Mouse (Mus musculus): ENCODE measurements around the gene Ccin. TPM values are rescaled to one million over a fixed set of nuclear protein-coding genes. Genes with fewer than 3 reads are reported as not detected.

Gene Ccin
- polyA plus RNA-seq, 1 experiment from 2014 or later, result not detected

DNA sequence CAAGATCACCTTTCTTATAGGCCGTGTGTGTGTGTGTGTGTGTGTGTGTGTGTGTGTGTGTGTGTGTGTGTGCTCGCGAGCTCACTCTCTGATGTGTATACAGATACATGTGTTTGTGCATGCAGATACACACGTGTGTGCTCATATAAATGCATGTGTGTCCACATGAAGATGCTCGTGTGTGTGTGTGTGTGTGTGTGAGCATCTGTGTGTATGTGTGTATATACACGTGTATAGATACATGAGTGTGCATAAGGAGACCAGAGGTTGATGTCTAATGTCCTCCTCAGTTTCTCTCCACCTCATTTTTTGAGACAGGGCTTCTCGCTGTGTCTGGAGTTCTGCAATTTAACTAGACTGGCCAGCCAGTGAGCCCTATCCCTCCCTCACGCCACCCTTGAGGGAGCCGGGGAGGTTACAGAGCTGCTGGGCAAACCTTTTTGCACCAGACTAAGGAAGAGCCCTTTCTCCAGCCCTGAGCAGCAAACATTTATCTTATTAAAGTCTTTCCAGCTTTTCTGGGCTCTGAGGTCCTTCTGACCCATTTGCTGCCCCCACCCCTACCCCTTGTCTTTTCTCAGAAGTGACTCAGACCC is 11.6 kb upstream of the Ccin start:
- H3K9me3 ChIP-seq (ENCODE audit: control insufficient read depth, low read length), result no peaks in the 10 kb centered on the region
- 0 out of 2 replicates have a peak overlapping the region, but pooled peaks have one; percentile 9 for H3K27ac ChIP-seq (replicated peaks; ENCODE audit: low read depth, low read length)
- H3K27me3 ChIP-seq (ENCODE audit: control insufficient read depth, insufficient read depth, low read length), result no peaks in the 10 kb centered on the region
- WGBS, result 63% methylated on average over 9 of the region's 9 CpGs
- DNase-seq (no peak), ATAC-seq (ENCODE audit: low FRiP score, low TSS enrichment) (no peak)
- no peak overlapping the region for H3K4me2 ChIP-seq (ENCODE audit: low read length)
- H3K36me3 ChIP-seq (ENCODE audit: control insufficient read depth, insufficient read depth, low read length), result no peaks in the 10 kb centered on the region
- no peak overlapping the region for H3K4me3 ChIP-seq (replicated peaks; ENCODE audit: low read depth, low read length)
- peaks cover 13% of the 10 kb centered on the region for H3K4me1 ChIP-seq (ENCODE audit: control insufficient read depth, insufficient read depth, low read length)
- no peak overlapping the region for H3K9ac ChIP-seq (replicated peaks; ENCODE audit: low read length)

- Histone ChIP-seq H3K4me2 (ENCODE audit: low read length) (no peak overlapping the region), H3K27ac (replicated peaks; ENCODE audit: low read depth, low read length) (0 out of 2 replicates have a peak overlapping the region, but pooled peaks have one; percentile 9), H3K36me3 (ENCODE audit: control insufficient read depth, insufficient read depth, low read length) (no peaks in the 10 kb centered on the region), H3K4me1 (ENCODE audit: control insufficient read depth, insufficient read depth, low read length) (peaks cover 13% of the 10 kb centered on the region), H3K4me3 (replicated peaks; ENCODE audit: low read depth, low read length) (no peak overlapping the region), H3K27me3 (ENCODE audit: control insufficient read depth, insufficient read depth, low read length) (no peaks in the 10 kb centered on the region), H3K9me3 (ENCODE audit: control insufficient read depth, low read length) (no peaks in the 10 kb centered on the region), H3K9ac (replicated peaks; ENCODE audit: low read length) (no peak overlapping the region)
- DNase-seq, result peak; percentile 36
- WGBS, result 2% methylated on average over 8 of the region's 8 CpGs
- ATAC-seq (ENCODE audit: low FRiP score, low TSS enrichment), result no peak
Measured at GRCm38 (mm10) chr4:43972137-43972591, 11.1 kb upstream of the Ccin start.

DNA sequence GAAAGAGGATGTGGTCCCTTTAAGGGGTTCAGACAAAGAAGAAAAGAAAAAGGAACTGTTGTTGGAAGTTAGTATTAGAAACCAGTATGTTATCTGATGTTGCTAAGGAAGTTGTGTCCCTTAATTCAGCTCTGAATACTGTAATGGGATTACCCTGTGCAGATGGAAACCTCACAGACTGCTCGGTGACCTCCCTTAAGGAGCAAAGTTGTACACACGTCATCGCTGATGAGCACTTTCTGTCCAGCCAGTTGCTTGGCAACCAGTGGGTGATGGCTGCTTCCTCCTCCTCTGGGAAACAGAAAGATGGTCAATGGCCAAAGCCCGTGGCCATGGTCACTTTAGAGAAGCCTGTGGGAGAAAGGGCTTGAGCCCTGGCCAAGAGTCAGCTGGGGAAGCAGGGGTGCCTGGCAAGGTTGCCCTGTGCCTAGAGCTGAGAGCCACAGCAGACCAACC is 9.7 kb upstream of the Ccin start:
- no peaks in the 10 kb centered on the region for H3K36me3 ChIP-seq (ENCODE audit: control insufficient read depth, insufficient read depth, low read length)
- ATAC-seq (ENCODE audit: low FRiP score, low TSS enrichment) (no peak), DNase-seq (peak; percentile 25)
- no peaks in the 10 kb centered on the region for H3K27me3 ChIP-seq (ENCODE audit: control insufficient read depth, insufficient read depth, low read length)
- H3K4me2 ChIP-seq (ENCODE audit: low read length), result no peak overlapping the region
- peaks cover 16% of the 10 kb centered on the region for H3K4me1 ChIP-seq (ENCODE audit: control insufficient read depth, insufficient read depth, low read length)
- no peak overlapping the region for H3K9ac ChIP-seq (replicated peaks; ENCODE audit: low read length)
- H3K4me3 ChIP-seq (replicated peaks; ENCODE audit: low read depth, low read length), result no peak overlapping the region
- H3K27ac ChIP-seq (replicated peaks; ENCODE audit: low read depth, low read length), result no peak overlapping the region
- H3K9me3 ChIP-seq (ENCODE audit: control insufficient read depth, low read length), result no peaks in the 10 kb centered on the region
- WGBS, result 28% methylated on average over 4 of the region's 4 CpGs

GRCm38 (mm10) chr4:43974914-43975616 is 8.2 kb upstream of the Ccin start:
- Histone ChIP-seq H3K9me3 (ENCODE audit: control insufficient read depth, low read length) (no peaks in the 10 kb centered on the region), H3K4me1 (ENCODE audit: control insufficient read depth, insufficient read depth, low read length) (peaks cover 16% of the 10 kb centered on the region; the same call in 1 of the 2 replicates), H3K27ac (replicated peaks; ENCODE audit: low read depth, low read length) (no peak overlapping the region), H3K27me3 (ENCODE audit: control insufficient read depth, insufficient read depth, low read length) (0 out of 2 replicates have a peak, but pooled peaks cover under 1% of the 10 kb centered on the region), H3K9ac (replicated peaks; ENCODE audit: low read length) (no peak overlapping the region), H3K4me2 (ENCODE audit: low read length) (no peak overlapping the region), H3K36me3 (ENCODE audit: control insufficient read depth, insufficient read depth, low read length) (no peaks in the 10 kb centered on the region), H3K4me3 (replicated peaks; ENCODE audit: low read depth, low read length) (no peak overlapping the region)
- WGBS, result 82% methylated on average over 10 of the region's 10 CpGs
- DNase-seq, result no peak
- ATAC-seq (ENCODE audit: low FRiP score, low TSS enrichment), result no peak

DNA sequence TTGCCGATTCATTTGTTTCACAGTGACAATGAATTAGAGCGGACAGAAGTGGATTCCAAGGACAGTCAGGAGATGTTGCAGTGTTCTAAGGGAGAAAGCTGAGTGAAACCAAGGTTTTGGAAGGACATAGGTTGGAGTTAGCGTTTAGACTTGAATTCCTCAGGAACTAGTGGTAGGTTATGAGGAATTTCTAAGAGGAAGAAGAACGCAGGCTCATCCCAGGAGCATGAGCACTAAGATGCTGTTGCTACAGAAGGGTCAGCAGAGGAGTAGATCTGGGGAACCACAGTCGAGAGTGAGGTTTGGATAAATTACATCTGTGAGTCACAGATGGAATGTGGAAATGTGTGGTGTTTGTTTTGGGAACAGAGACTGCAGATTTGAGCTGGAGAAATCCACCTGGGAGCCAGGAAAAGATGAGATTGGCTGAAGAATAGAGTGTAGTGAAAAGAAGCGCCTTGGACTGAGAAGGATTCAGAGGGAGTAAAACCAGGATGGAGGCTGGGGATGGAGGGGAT is 7.0 kb upstream of the Ccin start:
- DNase-seq, result no peak
- no peak overlapping the region for H3K4me3 ChIP-seq (replicated peaks; ENCODE audit: low read depth, low read length)
- H3K4me1 ChIP-seq (ENCODE audit: control insufficient read depth, insufficient read depth, low read length), result peaks cover 16% of the 10 kb centered on the region; the same call in 1 of the 2 replicates
- H3K9me3 ChIP-seq (ENCODE audit: control insufficient read depth, low read length), result no peaks in the 10 kb centered on the region
- no peaks in the 10 kb centered on the region for H3K36me3 ChIP-seq (ENCODE audit: control insufficient read depth, insufficient read depth, low read length)
- no peak overlapping the region for H3K4me2 ChIP-seq (ENCODE audit: low read length)
- H3K9ac ChIP-seq (replicated peaks; ENCODE audit: low read length), result no peak overlapping the region
- no peak for ATAC-seq (ENCODE audit: low FRiP score, low TSS enrichment)
- 86% methylated on average over 6 of the region's 6 CpGs for WGBS
- no peak overlapping the region for H3K27ac ChIP-seq (replicated peaks; ENCODE audit: low read depth, low read length)
- H3K27me3 ChIP-seq (ENCODE audit: control insufficient read depth, insufficient read depth, low read length), result 0 out of 2 replicates have a peak, but pooled peaks cover 8% of the 10 kb centered on the region

GRCm38 (mm10) chr4:43978521-43979443 is 4.5 kb upstream of the Ccin start:
- Histone ChIP-seq H3K4me1 (ENCODE audit: control insufficient read depth, insufficient read depth, low read length) (peaks cover 11% of the 10 kb centered on the region; the same call in 1 of the 2 replicates), H3K27me3 (ENCODE audit: control insufficient read depth, insufficient read depth, low read length) (peaks cover 12% of the 10 kb centered on the region; the same call in 1 of the 2 replicates), H3K9ac (replicated peaks; ENCODE audit: low read length) (no peak overlapping the region), H3K9me3 (ENCODE audit: control insufficient read depth, low read length) (no peaks in the 10 kb centered on the region), H3K4me2 (ENCODE audit: low read length) (no peak overlapping the region), H3K27ac (replicated peaks; ENCODE audit: low read depth, low read length) (peak overlapping the region; percentile 49; the same call in 1 of the 2 replicates), H3K36me3 (ENCODE audit: control insufficient read depth, insufficient read depth, low read length) (no peaks in the 10 kb centered on the region), H3K4me3 (replicated peaks; ENCODE audit: low read depth, low read length) (no peak overlapping the region)
- 10% methylated on average over 17 of the region's 17 CpGs for WGBS
- ATAC-seq (ENCODE audit: low FRiP score, low TSS enrichment), result 0 out of 2 replicates have a peak, but pooled peaks have one; percentile 25
- peak; percentile 61 for DNase-seq

DNA sequence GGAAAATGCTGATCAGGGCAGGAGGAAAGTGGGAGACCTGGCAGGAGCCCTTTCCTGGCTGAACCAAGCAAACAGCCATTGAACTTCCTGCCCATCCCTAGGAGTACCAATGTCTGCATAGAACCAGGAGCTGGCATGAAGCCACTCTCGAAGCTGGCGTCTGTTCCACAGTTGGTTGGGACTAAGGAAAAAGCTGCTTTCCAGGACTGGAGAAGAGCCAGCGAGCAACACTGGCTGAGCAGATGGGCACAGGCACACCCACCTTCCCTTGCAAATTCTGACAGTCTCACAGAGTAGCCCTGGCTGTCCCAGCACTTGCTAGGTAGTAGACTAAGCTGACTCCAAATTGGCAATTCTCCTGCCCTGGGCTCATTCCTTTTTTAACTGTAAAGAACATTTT is 3.5 kb upstream of the Ccin start:
- Histone ChIP-seq H3K4me3 (replicated peaks; ENCODE audit: low read depth, low read length) (no peak overlapping the region), H3K9ac (replicated peaks; ENCODE audit: low read length) (no peak overlapping the region), H3K4me1 (ENCODE audit: control insufficient read depth, insufficient read depth, low read length) (peaks cover 11% of the 10 kb centered on the region; the same call in 1 of the 2 replicates), H3K27ac (replicated peaks; ENCODE audit: low read depth, low read length) (no peak overlapping the region), H3K27me3 (ENCODE audit: control insufficient read depth, insufficient read depth, low read length) (peaks cover 12% of the 10 kb centered on the region; the same call in 1 of the 2 replicates), H3K9me3 (ENCODE audit: control insufficient read depth, low read length) (no peaks in the 10 kb centered on the region), H3K36me3 (ENCODE audit: control insufficient read depth, insufficient read depth, low read length) (no peaks in the 10 kb centered on the region), H3K4me2 (ENCODE audit: low read length) (no peak overlapping the region)
- no peak for ATAC-seq (ENCODE audit: low FRiP score, low TSS enrichment)
- WGBS, result 74% methylated on average over 3 of the region's 3 CpGs
- peak; percentile 70 for DNase-seq

GRCm38 (mm10) chr4:43980236-43980635 is 3.0 kb upstream of the Ccin start:
- no peak overlapping the region for H3K27ac ChIP-seq (replicated peaks; ENCODE audit: low read depth, low read length)
- WGBS, result 90% methylated on average over 4 of the region's 4 CpGs
- ATAC-seq (ENCODE audit: low FRiP score, low TSS enrichment), result no peak
- no peak overlapping the region for H3K4me2 ChIP-seq (ENCODE audit: low read length)
- H3K4me1 ChIP-seq (ENCODE audit: control insufficient read depth, insufficient read depth, low read length), result peaks cover 11% of the 10 kb centered on the region; the same call in 1 of the 2 replicates
- peaks cover 12% of the 10 kb centered on the region; the same call in 1 of the 2 replicates for H3K27me3 ChIP-seq (ENCODE audit: control insufficient read depth, insufficient read depth, low read length)
- DNase-seq, result no peak
- no peak overlapping the region for H3K4me3 ChIP-seq (replicated peaks; ENCODE audit: low read depth, low read length)
- no peaks in the 10 kb centered on the region for H3K36me3 ChIP-seq (ENCODE audit: control insufficient read depth, insufficient read depth, low read length)
- no peaks in the 10 kb centered on the region for H3K9me3 ChIP-seq (ENCODE audit: control insufficient read depth, low read length)
- no peak overlapping the region for H3K9ac ChIP-seq (replicated peaks; ENCODE audit: low read length)

All from midbrain, embryonic 14.5 days (tissue).